Mouse (Mus musculus): ENCODE results near the gene Pgrmc1. TPM values are rescaled to one million over a fixed set of nuclear protein-coding genes. Genes with fewer than 3 reads are reported as not detected.
"Not testable (repeated sequence)": the region's sequence is repeated elsewhere in the genome, so short reads cannot be mapped to it uniquely, and the experiment has no call there.

Gene Pgrmc1
- polyA plus RNA-seq, 1 experiment from 2014 or later, result 389 TPM

GRCm38 (mm10) chrX:36590266-36590665 is 7.7 kb upstream of the Pgrmc1 start:
- H3K9me3 ChIP-seq, result no peaks in the 10 kb centered on the region
- no peak for DNase-seq (ENCODE audit: low spot score)
- 84% methylated on average over 7 of the region's 7 CpGs for WGBS
- no peaks in the 10 kb centered on the region for H3K36me3 ChIP-seq
- no peak overlapping the region for H3K4me3 ChIP-seq
- no peak overlapping the region for H3K27ac ChIP-seq
- no peaks in the 10 kb centered on the region for H3K27me3 ChIP-seq (ENCODE audit: insufficient read depth, poor library complexity, severe bottlenecking)
- peaks cover 7% of the 10 kb centered on the region for H3K4me1 ChIP-seq (replicated peaks)

GRCm38 (mm10) chrX:36591120-36591519 is 6.9 kb upstream of the Pgrmc1 start:
- no peak overlapping the region for H3K4me3 ChIP-seq
- DNase-seq (ENCODE audit: low spot score), result no peak
- peaks cover 7% of the 10 kb centered on the region for H3K4me1 ChIP-seq (replicated peaks)
- no peaks in the 10 kb centered on the region for H3K9me3 ChIP-seq
- no peaks in the 10 kb centered on the region for H3K27me3 ChIP-seq (ENCODE audit: insufficient read depth, poor library complexity, severe bottlenecking)
- H3K27ac ChIP-seq, result no peak overlapping the region
- no peaks in the 10 kb centered on the region for H3K36me3 ChIP-seq
- WGBS, result 75% methylated on average over 1 of the region's 1 CpGs

GRCm38 (mm10) chrX:36591539-36591938 is 6.5 kb upstream of the Pgrmc1 start:
- Histone ChIP-seq H3K4me3 (no peak overlapping the region), H3K27ac (no peak overlapping the region), H3K9me3 (no peaks in the 10 kb centered on the region), H3K27me3 (ENCODE audit: insufficient read depth, poor library complexity, severe bottlenecking) (no peaks in the 10 kb centered on the region), H3K4me1 (replicated peaks) (peaks cover 7% of the 10 kb centered on the region), H3K36me3 (no peaks in the 10 kb centered on the region)
- 84% methylated on average over 4 of the region's 4 CpGs for WGBS
- DNase-seq (ENCODE audit: low spot score), result no peak

- 82% methylated on average over 3 of the region's 3 CpGs for WGBS
- Histone ChIP-seq H3K27me3 (ENCODE audit: insufficient read depth, poor library complexity, severe bottlenecking) (no peaks in the 10 kb centered on the region), H3K9me3 (no peaks in the 10 kb centered on the region), H3K4me3 (no peak overlapping the region), H3K4me1 (replicated peaks) (peaks cover 10% of the 10 kb centered on the region), H3K36me3 (no peaks in the 10 kb centered on the region), H3K27ac (no peak overlapping the region)
- no peak for DNase-seq (ENCODE audit: low spot score)
Observed at GRCm38 (mm10) chrX:36595247-36595646, 2.8 kb upstream of the Pgrmc1 start.

GRCm38 (mm10) chrX:36596483-36597120 is 1.4 kb upstream of the Pgrmc1 start:
- H3K9me3 ChIP-seq; H3K4me3 ChIP-seq; H3K27me3 ChIP-seq (ENCODE audit: insufficient read depth, poor library complexity, severe bottlenecking); H3K36me3 ChIP-seq; H3K27ac ChIP-seq; DNase-seq (ENCODE audit: low spot score): not testable (repeated sequence)
- H3K4me1 ChIP-seq (replicated peaks), result peaks cover 11% of the 10 kb centered on the region
- 78% methylated on average over 5 of the region's 5 CpGs for WGBS

- H3K27ac ChIP-seq, result peak overlapping the region; percentile 95
- H3K4me3 ChIP-seq, result peak overlapping the region; percentile 71
- H3K27me3 ChIP-seq (ENCODE audit: insufficient read depth, poor library complexity, severe bottlenecking), result no peaks in the 10 kb centered on the region
- peaks cover 11% of the 10 kb centered on the region for H3K4me1 ChIP-seq (replicated peaks)
- WGBS, result 22% methylated on average over 40 of the region's 41 CpGs
- H3K36me3 ChIP-seq, result peaks cover 14% of the 10 kb centered on the region
- no peaks in the 10 kb centered on the region for H3K9me3 ChIP-seq
- DNase-seq (ENCODE audit: low spot score), result no peak
Observed at GRCm38 (mm10) chrX:36598390-36598810, 394 bp downstream of the Pgrmc1 start.

- WGBS, result 21% methylated on average over 14 of the region's 14 CpGs
- peaks cover 11% of the 10 kb centered on the region for H3K4me1 ChIP-seq (replicated peaks)
- H3K9me3 ChIP-seq, result no peaks in the 10 kb centered on the region
- DNase-seq (ENCODE audit: low spot score), result peak; percentile 22
- peak overlapping the region; percentile 71 for H3K4me3 ChIP-seq
- no peaks in the 10 kb centered on the region for H3K27me3 ChIP-seq (ENCODE audit: insufficient read depth, poor library complexity, severe bottlenecking)
- H3K36me3 ChIP-seq, result peaks cover 19% of the 10 kb centered on the region
- H3K27ac ChIP-seq, result peak overlapping the region; percentile 95
Observed at GRCm38 (mm10) chrX:36598861-36599344, 897 bp downstream of the Pgrmc1 start.

- H3K9me3 ChIP-seq, result no peaks in the 10 kb centered on the region
- 54% methylated on average over 3 of the region's 3 CpGs for whole genome bisulfite sequencing
- peak overlapping the region; percentile 71 for H3K4me3 ChIP-seq
- peaks cover 11% of the 10 kb centered on the region for H3K4me1 ChIP-seq (replicated peaks)
- DNase-seq (ENCODE audit: low spot score), result no peak
- H3K27me3 ChIP-seq (ENCODE audit: insufficient read depth, poor library complexity, severe bottlenecking), result no peaks in the 10 kb centered on the region
- peak overlapping the region; percentile 95 for H3K27ac ChIP-seq
- peaks cover 26% of the 10 kb centered on the region for H3K36me3 ChIP-seq
Observed at GRCm38 (mm10) chrX:36599656-36600055, 1.6 kb downstream of the Pgrmc1 start.

- no peak for DNase-seq (ENCODE audit: low spot score)
- Histone ChIP-seq H3K4me1 (replicated peaks) (peaks cover 11% of the 10 kb centered on the region), H3K27ac (no peak overlapping the region), H3K27me3 (ENCODE audit: insufficient read depth, poor library complexity, severe bottlenecking) (no peaks in the 10 kb centered on the region), H3K4me3 (peak overlapping the region; percentile 71), H3K36me3 (peaks cover 30% of the 10 kb centered on the region), H3K9me3 (no peaks in the 10 kb centered on the region)
- 78% methylated on average over 8 of the region's 8 CpGs for WGBS
Observed at GRCm38 (mm10) chrX:36600066-36600465, 2.1 kb downstream of the Pgrmc1 start.

GRCm38 (mm10) chrX:36602926-36603325 is 4.9 kb downstream of the Pgrmc1 start:
- Histone ChIP-seq H3K27ac (no peak overlapping the region), H3K36me3 (peaks cover 52% of the 10 kb centered on the region), H3K4me3 (no peak overlapping the region), H3K27me3 (ENCODE audit: insufficient read depth, poor library complexity, severe bottlenecking) (no peaks in the 10 kb centered on the region), H3K4me1 (replicated peaks) (peaks cover 11% of the 10 kb centered on the region), H3K9me3 (no peaks in the 10 kb centered on the region)
- 91% methylated on average over 2 of the region's 2 CpGs for WGBS
- no peak for DNase-seq (ENCODE audit: low spot score)

- no peaks in the 10 kb centered on the region for H3K9me3 ChIP-seq
- no peak for DNase-seq (ENCODE audit: low spot score)
- WGBS, result 96% methylated on average over 4 of the region's 4 CpGs
- H3K27me3 ChIP-seq (ENCODE audit: insufficient read depth, poor library complexity, severe bottlenecking), result no peaks in the 10 kb centered on the region
- no peak overlapping the region for H3K27ac ChIP-seq
- H3K36me3 ChIP-seq, result peaks cover 52% of the 10 kb centered on the region
- H3K4me1 ChIP-seq (replicated peaks), result peaks cover 11% of the 10 kb centered on the region
- H3K4me3 ChIP-seq, result no peak overlapping the region
Observed at GRCm38 (mm10) chrX:36604040-36604439, 6.0 kb downstream of the Pgrmc1 start.

GRCm38 (mm10) chrX:36609117-36609516 is 11.1 kb downstream of the Pgrmc1 start:
- WGBS, result 89% methylated on average over 2 of the region's 2 CpGs
- H3K4me3 ChIP-seq, result no peak overlapping the region
- no peaks in the 10 kb centered on the region for H3K4me1 ChIP-seq (replicated peaks)
- H3K36me3 ChIP-seq, result peaks cover 42% of the 10 kb centered on the region
- H3K27me3 ChIP-seq (ENCODE audit: insufficient read depth, poor library complexity, severe bottlenecking), result no peaks in the 10 kb centered on the region
- no peak overlapping the region for H3K27ac ChIP-seq
- H3K9me3 ChIP-seq, result no peaks in the 10 kb centered on the region
- no peak for DNase-seq (ENCODE audit: low spot score)

GRCm38 (mm10) chrX:36628102-36628501 is 30.1 kb downstream of the Pgrmc1 start:
- Histone ChIP-seq H3K4me1 (replicated peaks) (no peaks in the 10 kb centered on the region), H3K27ac (no peak overlapping the region), H3K9me3 (peaks cover 2% of the 10 kb centered on the region; the same call in 1 of the 2 replicates), H3K27me3 (ENCODE audit: insufficient read depth, poor library complexity, severe bottlenecking) (no peaks in the 10 kb centered on the region), H3K4me3 (no peak overlapping the region), H3K36me3 (0 out of 2 replicates have a peak, but pooled peaks cover under 1% of the 10 kb centered on the region)
- 81% methylated on average over 3 of the region's 3 CpGs for WGBS
- no peak for DNase-seq (ENCODE audit: low spot score)

All from hindbrain, embryonic 10.5 days (tissue).